Mouse (Mus musculus) liver, adult (tissue): ENCODE data around the gene Tmem151a.

Source experiments
- GATA4 ChIP-seq: IDR thresholded peaks from 2 replicates; pipeline ENCODE4 v1.6.1; 2014; ENCODE audit warnings: mild to moderate bottlenecking, low read length; ENCODE audit not compliant: insufficient replicate concordance

Gene Tmem151a

GRCm38 (mm10) chr19:5106074-5106473 is 20.7 kb upstream of the Tmem151a start:
- no peak for TF ChIP-seq GATA4

GRCm38 (mm10) chr19:5098363-5099143 is 13.2 kb upstream of the Tmem151a start, which contains the start of gene Cnih2:
Gene Cnih2 (minus strand): TSS chr19:5098521.
- no peak for TF ChIP-seq GATA4

GRCm38 (mm10) chr19:5097521-5098362 is 12.4 kb upstream of the Tmem151a start:
- TF ChIP-seq GATA4, result no peak

- no peak for TF ChIP-seq GATA4
Observed at GRCm38 (mm10) chr19:5095887-5096474, 10.7 kb upstream of the Tmem151a start.

- no peak for TF ChIP-seq GATA4
Observed at GRCm38 (mm10) chr19:5094746-5095417, 9.6 kb upstream of the Tmem151a start.

GRCm38 (mm10) chr19:5094243-5094632 is 8.9 kb upstream of the Tmem151a start:
- peak; percentile 60; the same call in 1 of the 2 replicates for TF ChIP-seq GATA4

- TF ChIP-seq GATA4, result no peak
Observed at GRCm38 (mm10) chr19:5093481-5094242, 8.3 kb upstream of the Tmem151a start.

GRCm38 (mm10) chr19:5092083-5092482 is 6.8 kb upstream of the Tmem151a start:
- TF ChIP-seq GATA4, result no peak

- TF ChIP-seq GATA4, result no peak
Observed at GRCm38 (mm10) chr19:5089324-5089723, 4.0 kb upstream of the Tmem151a start.

- no peak; the same call in 1 of the 2 replicates for TF ChIP-seq GATA4
Observed at GRCm38 (mm10) chr19:5087884-5088728, 2.8 kb upstream of the Tmem151a start, which contains the start of gene Yif1a. Gene Yif1a (plus strand): TSS chr19:5088538.

GRCm38 (mm10) chr19:5084834-5085144 is 542 bp downstream of the Tmem151a start:
- no peak for TF ChIP-seq GATA4

GRCm38 (mm10) chr19:5083961-5084833 is 1.1 kb downstream of the Tmem151a start:
- no peak for TF ChIP-seq GATA4

GRCm38 (mm10) chr19:5082596-5082995 is 2.7 kb downstream of the Tmem151a start:
- no peak for TF ChIP-seq GATA4

- TF ChIP-seq GATA4, result no peak
Observed at GRCm38 (mm10) chr19:5082005-5082404, 3.3 kb downstream of the Tmem151a start.
